Mouse (Mus musculus): ENCODE data around the gene Hao2. TPM values are rescaled to one million over a fixed set of nuclear protein-coding genes. Genes with fewer than 3 reads are reported as not detected.

The Hao2 gene
- polyA plus RNA-seq, 1 experiment from 2014 or later, result not detected

- Histone ChIP-seq H3K4me1 (ENCODE audit: control insufficient read depth, insufficient read depth, low read length) (no peaks in the 10 kb centered on the region), H3K27ac (replicated peaks; ENCODE audit: low read depth, low read length) (no peak overlapping the region), H3K9ac (ENCODE audit: low read length) (no peak overlapping the region), H3K4me3 (ENCODE audit: low read depth, low read length) (no peak overlapping the region), H3K36me3 (ENCODE audit: control insufficient read depth, insufficient read depth, low read length) (no peaks in the 10 kb centered on the region), H3K9me3 (ENCODE audit: control insufficient read depth, low read length) (no peaks in the 10 kb centered on the region), H3K27me3 (ENCODE audit: control insufficient read depth, insufficient read depth, low read length) (no peaks in the 10 kb centered on the region), H3K4me2 (ENCODE audit: low read depth, severe bottlenecking) (no peak overlapping the region)
- no peak for DNase-seq (ENCODE audit: low spot score)
- no peak for ATAC-seq (ENCODE audit: insufficient number of reproducible peaks, low FRiP score, low TSS enrichment, low read depth)
- WGBS, result 88% methylated on average over 2 of the region's 2 CpGs
These were observed 4.8 kb downstream of the Hao2 start for GRCm38 (mm10) chr3:98888206-98888605.

- 85% methylated on average over 2 of the region's 2 CpGs for WGBS
These were observed 12.2 kb downstream of the Hao2 start for GRCm38 (mm10) chr3:98880831-98881230.

GRCm38 (mm10) chr3:98880216-98880615 lies 12.8 kb downstream of the Hao2 start:
- no peak overlapping the region for H3K9ac ChIP-seq (ENCODE audit: low read length)
- no peak for ATAC-seq (ENCODE audit: insufficient number of reproducible peaks, low FRiP score, low TSS enrichment, low read depth)
- no peaks in the 10 kb centered on the region for H3K4me1 ChIP-seq (ENCODE audit: control insufficient read depth, insufficient read depth, low read length)
- H3K4me3 ChIP-seq (ENCODE audit: low read depth, low read length), result no peak overlapping the region
- H3K27me3 ChIP-seq (ENCODE audit: control insufficient read depth, insufficient read depth, low read length), result no peaks in the 10 kb centered on the region
- 82% methylated on average over 6 of the region's 6 CpGs for WGBS
- no peak for DNase-seq (ENCODE audit: low spot score)
- H3K36me3 ChIP-seq (ENCODE audit: control insufficient read depth, insufficient read depth, low read length), result no peaks in the 10 kb centered on the region
- no peaks in the 10 kb centered on the region for H3K9me3 ChIP-seq (ENCODE audit: control insufficient read depth, low read length)
- no peak overlapping the region for H3K4me2 ChIP-seq (ENCODE audit: low read depth, severe bottlenecking)
- H3K27ac ChIP-seq (replicated peaks; ENCODE audit: low read depth, low read length), result no peak overlapping the region

More at GRCm38 (mm10) chr3:98880831-98881230, 12.2 kb downstream of the Hao2 start:
- no peak overlapping the region for H3K9ac ChIP-seq (ENCODE audit: low read length)
- H3K9me3 ChIP-seq (ENCODE audit: control insufficient read depth, low read length), result no peaks in the 10 kb centered on the region
- no peak overlapping the region for H3K4me2 ChIP-seq (ENCODE audit: low read depth, severe bottlenecking)
- DNase-seq (ENCODE audit: low spot score) (no peak), ATAC-seq (ENCODE audit: insufficient number of reproducible peaks, low FRiP score, low TSS enrichment, low read depth) (no peak)
- no peaks in the 10 kb centered on the region for H3K4me1 ChIP-seq (ENCODE audit: control insufficient read depth, insufficient read depth, low read length)
- no peak overlapping the region for H3K27ac ChIP-seq (replicated peaks; ENCODE audit: low read depth, low read length)
- H3K4me3 ChIP-seq (ENCODE audit: low read depth, low read length), result no peak overlapping the region
- H3K27me3 ChIP-seq (ENCODE audit: control insufficient read depth, insufficient read depth, low read length), result no peaks in the 10 kb centered on the region
- no peaks in the 10 kb centered on the region for H3K36me3 ChIP-seq (ENCODE audit: control insufficient read depth, insufficient read depth, low read length)

GRCm38 (mm10) chr3:98868219-98868618 lies 24.8 kb downstream of the Hao2 start:
- DNase-seq (ENCODE audit: low spot score), result no peak
- no peak for ATAC-seq (ENCODE audit: insufficient number of reproducible peaks, low FRiP score, low TSS enrichment, low read depth)
- H3K9ac ChIP-seq (ENCODE audit: low read length), result no peak overlapping the region
- H3K9me3 ChIP-seq (ENCODE audit: control insufficient read depth, low read length), result no peaks in the 10 kb centered on the region
- no peaks in the 10 kb centered on the region for H3K36me3 ChIP-seq (ENCODE audit: control insufficient read depth, insufficient read depth, low read length)
- H3K4me1 ChIP-seq (ENCODE audit: control insufficient read depth, insufficient read depth, low read length), result no peaks in the 10 kb centered on the region
- H3K4me3 ChIP-seq (ENCODE audit: low read depth, low read length), result no peak overlapping the region
- no peaks in the 10 kb centered on the region for H3K27me3 ChIP-seq (ENCODE audit: control insufficient read depth, insufficient read depth, low read length)
- H3K4me2 ChIP-seq (ENCODE audit: low read depth, severe bottlenecking), result no peak overlapping the region
- WGBS, result 83% methylated on average over 2 of the region's 2 CpGs
- no peak overlapping the region for H3K27ac ChIP-seq (replicated peaks; ENCODE audit: low read depth, low read length)

GRCm38 (mm10) chr3:98862800-98863199 lies 30.2 kb downstream of the Hao2 start:
- ATAC-seq (ENCODE audit: insufficient number of reproducible peaks, low FRiP score, low TSS enrichment, low read depth), result no peak

GRCm38 (mm10) chr3:98859576-98859975 lies 33.5 kb downstream of the Hao2 start, which contains the start of gene Hsd3b1:
Hsd3b1 (minus strand) TSS chr3:98859794.
- H3K36me3 ChIP-seq (ENCODE audit: control insufficient read depth, insufficient read depth, low read length), result no peaks in the 10 kb centered on the region
- DNase-seq (ENCODE audit: low spot score) (no peak), ATAC-seq (ENCODE audit: insufficient number of reproducible peaks, low FRiP score, low TSS enrichment, low read depth) (no peak)
- no peak within 1 kb of the TSS for H3K9ac ChIP-seq (ENCODE audit: low read length)
- no peaks in the 10 kb centered on the region for H3K9me3 ChIP-seq (ENCODE audit: control insufficient read depth, low read length)
- no peak within 1 kb of the TSS for H3K4me2 ChIP-seq (ENCODE audit: low read depth, severe bottlenecking)
- H3K27ac ChIP-seq (replicated peaks; ENCODE audit: low read depth, low read length), result no peak within 1 kb of the TSS
- H3K4me1 ChIP-seq (ENCODE audit: control insufficient read depth, insufficient read depth, low read length), result no peaks in the 10 kb centered on the region
- no peak within 1 kb of the TSS for H3K4me3 ChIP-seq (ENCODE audit: low read depth, low read length)
- no peaks in the 10 kb centered on the region for H3K27me3 ChIP-seq (ENCODE audit: control insufficient read depth, insufficient read depth, low read length)
- WGBS, result 97% methylated on average over 3 of the region's 3 CpGs

More at GRCm38 (mm10) chr3:98862800-98863199, 30.2 kb downstream of the Hao2 start:
- H3K9me3 ChIP-seq (ENCODE audit: control insufficient read depth, low read length), result no peaks in the 10 kb centered on the region
- no peak for DNase-seq (ENCODE audit: low spot score)
- H3K27ac ChIP-seq (replicated peaks; ENCODE audit: low read depth, low read length), result no peak overlapping the region
- WGBS, result 83% methylated on average over 1 of the region's 1 CpGs
- H3K4me1 ChIP-seq (ENCODE audit: control insufficient read depth, insufficient read depth, low read length), result no peaks in the 10 kb centered on the region
- no peaks in the 10 kb centered on the region for H3K36me3 ChIP-seq (ENCODE audit: control insufficient read depth, insufficient read depth, low read length)
- H3K9ac ChIP-seq (ENCODE audit: low read length), result no peak overlapping the region
- H3K27me3 ChIP-seq (ENCODE audit: control insufficient read depth, insufficient read depth, low read length), result no peaks in the 10 kb centered on the region
- H3K4me2 ChIP-seq (ENCODE audit: low read depth, severe bottlenecking), result no peak overlapping the region
- no peak overlapping the region for H3K4me3 ChIP-seq (ENCODE audit: low read depth, low read length)

GRCm38 (mm10) chr3:98858051-98858450 lies 35.0 kb downstream of the Hao2 start:
- H3K27me3 ChIP-seq (ENCODE audit: control insufficient read depth, insufficient read depth, low read length), result no peaks in the 10 kb centered on the region
- WGBS, result 97% methylated on average over 2 of the region's 2 CpGs
- H3K9ac ChIP-seq (ENCODE audit: low read length), result no peak overlapping the region
- H3K27ac ChIP-seq (replicated peaks; ENCODE audit: low read depth, low read length), result no peak overlapping the region
- H3K4me2 ChIP-seq (ENCODE audit: low read depth, severe bottlenecking), result no peak overlapping the region
- DNase-seq (ENCODE audit: low spot score) (no peak), ATAC-seq (ENCODE audit: insufficient number of reproducible peaks, low FRiP score, low TSS enrichment, low read depth) (no peak)
- H3K4me1 ChIP-seq (ENCODE audit: control insufficient read depth, insufficient read depth, low read length), result no peaks in the 10 kb centered on the region
- no peaks in the 10 kb centered on the region for H3K9me3 ChIP-seq (ENCODE audit: control insufficient read depth, low read length)
- no peaks in the 10 kb centered on the region for H3K36me3 ChIP-seq (ENCODE audit: control insufficient read depth, insufficient read depth, low read length)
- no peak overlapping the region for H3K4me3 ChIP-seq (ENCODE audit: low read depth, low read length)

GRCm38 (mm10) chr3:98856892-98857291 lies 36.1 kb downstream of the Hao2 start:
- no peak overlapping the region for H3K27ac ChIP-seq (replicated peaks; ENCODE audit: low read depth, low read length)
- no peak overlapping the region for H3K4me2 ChIP-seq (ENCODE audit: low read depth, severe bottlenecking)
- no peak overlapping the region for H3K4me3 ChIP-seq (ENCODE audit: low read depth, low read length)
- H3K4me1 ChIP-seq (ENCODE audit: control insufficient read depth, insufficient read depth, low read length), result no peaks in the 10 kb centered on the region
- no peak overlapping the region for H3K9ac ChIP-seq (ENCODE audit: low read length)
- ATAC-seq (ENCODE audit: insufficient number of reproducible peaks, low FRiP score, low TSS enrichment, low read depth) (no peak), DNase-seq (ENCODE audit: low spot score) (no peak)
- WGBS, result 67% methylated on average over 1 of the region's 1 CpGs
- H3K9me3 ChIP-seq (ENCODE audit: control insufficient read depth, low read length), result no peaks in the 10 kb centered on the region
- H3K36me3 ChIP-seq (ENCODE audit: control insufficient read depth, insufficient read depth, low read length), result no peaks in the 10 kb centered on the region
- H3K27me3 ChIP-seq (ENCODE audit: control insufficient read depth, insufficient read depth, low read length), result no peaks in the 10 kb centered on the region

- Histone ChIP-seq H3K27ac (replicated peaks; ENCODE audit: low read depth, low read length) (no peak overlapping the region), H3K27me3 (ENCODE audit: control insufficient read depth, insufficient read depth, low read length) (no peaks in the 10 kb centered on the region), H3K36me3 (ENCODE audit: control insufficient read depth, insufficient read depth, low read length) (no peaks in the 10 kb centered on the region), H3K9me3 (ENCODE audit: control insufficient read depth, low read length) (no peaks in the 10 kb centered on the region), H3K4me3 (ENCODE audit: low read depth, low read length) (no peak overlapping the region), H3K4me2 (ENCODE audit: low read depth, severe bottlenecking) (no peak overlapping the region), H3K4me1 (ENCODE audit: control insufficient read depth, insufficient read depth, low read length) (no peaks in the 10 kb centered on the region), H3K9ac (ENCODE audit: low read length) (no peak overlapping the region)
- DNase-seq (ENCODE audit: low spot score) (no peak), ATAC-seq (ENCODE audit: insufficient number of reproducible peaks, low FRiP score, low TSS enrichment, low read depth) (no peak)
- 81% methylated on average over 3 of the region's 3 CpGs for WGBS
These were observed 37.9 kb downstream of the Hao2 start for GRCm38 (mm10) chr3:98855160-98855559.
